Mouse (Mus musculus) liver, embryonic 14.5 days (tissue): ENCODE data around the gene Mrpl3.

Experiments
- CTCF ChIP-seq: IDR thresholded peaks from 2 replicates; pipeline ENCODE4 v1.5.1; 2016; ENCODE audit warnings: antibody characterized with exemption, low read depth, control low read depth
- EP300 ChIP-seq: IDR thresholded peaks from 2 replicates; pipeline ENCODE4 v1.6.1; 2016; ENCODE audit warnings: antibody characterized with exemption, low read depth

GRCm38 (mm10) chr9:105046014-105046413 lies 7.0 kb upstream of the Mrpl3 start:
- TF ChIP-seq CTCF (no peak), EP300 (no peak)
